Mouse (Mus musculus): ENCODE measurements around the gene Gpx4.

Gpx4 gene

GRCm38 (mm10) chr10:80047041-80047565, at the start of gene Gpx4:
Gpx4 (plus strand) TSS chr10:80047166.
- no peak for DNase-seq (ENCODE audit: low spot score)

DNA sequence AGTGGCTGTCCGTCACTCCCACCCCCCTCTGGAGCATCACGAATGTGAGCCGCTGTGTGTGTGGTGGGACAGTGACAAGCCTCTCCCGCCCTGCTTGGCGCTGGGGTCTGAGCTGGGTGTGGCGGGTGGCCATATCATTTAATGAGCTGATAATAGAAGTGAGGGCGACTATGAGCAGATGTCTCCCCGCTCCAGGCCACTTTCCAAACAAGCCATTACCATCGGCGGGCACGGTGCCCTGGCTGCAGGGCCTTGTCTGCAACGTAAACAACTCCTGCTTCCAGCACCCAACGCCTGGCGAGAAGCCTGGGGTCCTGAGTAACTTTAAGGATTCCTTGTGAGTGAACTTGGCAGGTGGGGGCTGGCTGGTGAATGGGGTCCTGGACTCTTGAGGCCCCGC, 49.1 kb upstream of the Gpx4 start:
- DNase-seq (ENCODE audit: low spot score): peak; percentile 50

DNA sequence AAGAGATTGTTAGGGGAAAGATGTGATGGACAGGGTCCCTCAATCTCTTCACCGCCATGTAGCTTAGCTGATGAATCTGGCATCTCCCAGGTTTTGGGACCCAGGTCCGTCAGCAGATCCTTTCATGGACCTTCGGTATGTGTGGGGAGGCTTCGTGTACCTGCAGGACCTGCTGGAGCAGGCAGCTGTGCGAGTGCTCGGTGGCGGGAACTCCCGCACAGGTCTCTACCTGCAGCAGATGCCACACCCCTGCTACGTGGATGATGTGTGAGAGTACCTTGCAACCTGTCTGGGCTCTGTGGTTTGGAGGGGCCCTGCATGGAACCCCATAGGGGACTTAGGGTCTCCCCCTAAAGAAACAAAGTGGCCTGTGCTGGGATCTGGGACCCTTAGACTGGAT, 45.0 kb upstream of the Gpx4 start:
- DNase-seq (ENCODE audit: low spot score): peak; percentile 62

DNA sequence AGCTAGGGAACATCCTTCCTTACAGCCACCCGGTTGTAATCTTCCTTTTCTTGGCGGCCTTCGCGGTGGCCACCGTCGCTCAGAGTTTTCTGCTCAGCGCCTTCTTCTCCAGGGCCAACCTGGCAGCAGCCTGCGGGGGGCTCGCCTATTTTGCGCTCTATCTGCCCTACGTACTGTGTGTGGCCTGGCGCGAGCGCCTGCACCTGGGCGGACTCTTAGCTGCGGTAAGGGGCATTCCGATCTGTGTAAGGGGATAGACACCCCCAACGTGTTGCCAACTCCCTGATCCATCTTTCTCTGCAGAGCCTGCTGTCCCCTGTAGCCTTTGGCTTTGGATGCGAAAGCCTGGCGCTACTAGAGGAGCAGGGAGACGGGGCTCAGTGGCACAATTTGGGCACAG, 44.1 kb upstream of the Gpx4 start:
- DNase-seq (ENCODE audit: low spot score): no peak

DNA sequence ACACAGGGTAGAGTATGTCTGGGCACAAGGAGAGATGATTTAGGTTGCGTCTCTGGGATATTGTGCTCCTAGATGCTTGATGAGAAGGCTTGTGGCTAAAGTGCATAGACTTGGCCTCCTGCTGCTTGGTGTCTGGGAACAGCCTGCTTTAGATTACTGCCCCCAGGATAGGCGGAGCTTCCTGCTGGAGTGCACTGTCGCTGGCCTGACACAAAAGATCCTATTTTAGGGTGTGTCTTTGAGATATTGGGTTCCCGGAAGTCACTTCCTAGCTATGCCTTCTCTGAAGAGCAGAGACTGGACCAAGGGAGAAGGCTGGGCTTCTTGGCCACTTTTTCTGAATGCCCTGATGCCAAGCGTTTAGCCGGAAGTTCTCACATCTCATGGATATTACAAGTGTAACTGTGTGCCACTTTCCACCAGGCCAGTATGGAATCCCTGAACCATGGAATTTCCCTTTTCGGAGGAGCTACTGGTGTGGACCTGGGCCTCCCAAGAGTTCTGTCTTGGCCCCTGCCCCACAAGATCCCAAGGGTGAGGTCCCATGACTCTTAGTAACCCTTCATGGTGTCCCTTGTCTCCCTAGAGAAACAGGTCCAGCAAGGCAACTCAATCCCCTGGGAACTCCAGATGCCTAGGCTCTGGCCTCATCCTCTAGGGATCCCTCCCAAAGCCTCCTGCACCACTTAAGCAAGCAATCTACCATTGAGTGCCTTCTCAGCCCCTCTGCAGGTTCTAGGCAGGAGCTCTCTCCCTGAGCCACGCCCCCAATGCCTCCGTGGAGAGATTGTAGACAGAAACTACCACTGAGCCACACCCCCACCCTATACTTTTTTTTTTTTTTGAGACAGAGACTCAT, 43.4 kb upstream of the Gpx4 start:
- no peak for DNase-seq (ENCODE audit: low spot score)

- DNase-seq (ENCODE audit: low spot score): no peak
These were observed 42.7 kb upstream of the Gpx4 start for GRCm38 (mm10) chr10:80004233-80004705.

DNA sequence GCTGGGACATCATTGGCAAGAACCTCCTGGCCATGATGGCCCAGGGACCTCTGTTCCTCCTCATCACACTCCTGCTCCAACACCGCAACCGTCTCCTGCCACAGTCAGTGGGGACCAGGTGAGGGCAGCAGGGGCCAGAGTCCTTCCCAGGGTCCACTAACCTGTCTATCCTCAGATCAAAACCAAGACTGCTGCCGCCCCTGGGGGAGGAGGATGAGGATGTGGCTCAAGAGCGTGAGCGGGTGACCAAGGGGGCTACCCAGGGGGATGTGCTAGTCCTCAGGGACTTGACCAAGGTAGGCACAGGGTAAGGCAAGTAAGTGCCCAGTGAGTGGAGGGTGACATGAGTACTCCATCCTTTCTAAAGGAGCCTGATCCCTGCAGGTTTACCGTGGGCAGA, 35.2 kb upstream of the Gpx4 start:
- DNase-seq (ENCODE audit: low spot score): no peak

DNA sequence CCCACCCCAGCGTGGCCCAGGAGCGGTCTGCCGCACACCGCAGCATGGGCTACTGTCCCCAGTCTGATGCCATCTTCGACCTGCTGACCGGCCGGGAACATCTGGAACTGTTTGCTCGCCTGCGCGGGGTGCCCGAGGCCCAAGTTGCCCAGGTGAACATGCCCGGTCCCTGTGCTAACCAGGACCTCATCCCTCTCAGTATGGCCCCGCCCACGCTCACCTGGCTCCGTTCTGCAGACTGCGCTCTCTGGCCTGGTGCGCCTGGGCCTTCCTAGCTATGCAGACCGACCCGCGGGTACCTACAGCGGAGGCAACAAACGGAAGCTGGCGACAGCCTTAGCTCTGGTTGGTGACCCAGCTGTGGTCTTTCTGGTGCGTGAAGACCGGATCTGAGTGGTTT, 33.4 kb upstream of the Gpx4 start:
- no peak for DNase-seq (ENCODE audit: low spot score)

DNA sequence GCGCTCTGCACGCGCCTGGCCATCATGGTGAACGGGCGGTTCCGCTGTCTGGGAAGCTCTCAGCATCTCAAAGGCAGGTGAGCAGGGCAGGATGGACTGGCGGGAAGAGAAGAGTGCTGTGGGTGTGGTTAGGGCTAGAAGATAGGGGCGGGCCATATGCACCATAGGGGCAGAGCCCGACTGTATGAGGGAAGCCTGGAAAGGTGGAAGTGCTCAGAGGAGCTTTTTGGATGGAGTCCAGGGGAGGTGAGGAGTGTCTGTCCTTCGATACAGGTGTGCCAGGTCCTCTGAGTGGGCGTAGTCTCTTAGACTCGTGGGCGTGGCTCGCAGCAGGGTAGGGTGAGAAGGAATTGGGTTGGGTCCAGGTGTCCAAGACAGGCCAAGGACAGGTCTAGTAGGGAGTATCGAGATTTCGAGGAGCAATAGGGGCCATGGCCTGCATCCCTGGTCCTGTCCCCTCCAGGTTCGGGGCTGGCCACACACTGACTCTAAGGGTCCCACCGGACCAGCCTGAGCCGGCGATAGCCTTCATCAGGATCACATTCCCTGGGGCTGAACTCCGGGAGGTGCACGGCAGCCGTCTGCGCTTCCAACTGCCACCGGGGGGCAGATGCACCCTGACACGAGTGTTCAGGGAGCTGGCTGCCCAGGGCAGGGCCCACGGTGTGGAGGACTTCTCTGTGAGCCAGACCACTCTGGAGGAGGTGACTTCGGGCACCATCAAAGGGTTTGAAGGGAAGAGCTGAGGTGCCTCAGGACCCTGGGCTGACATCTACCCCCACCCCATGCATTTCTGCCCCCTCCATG, 32.3 kb upstream of the Gpx4 start:
- DNase-seq (ENCODE audit: low spot score): no peak

DNA sequence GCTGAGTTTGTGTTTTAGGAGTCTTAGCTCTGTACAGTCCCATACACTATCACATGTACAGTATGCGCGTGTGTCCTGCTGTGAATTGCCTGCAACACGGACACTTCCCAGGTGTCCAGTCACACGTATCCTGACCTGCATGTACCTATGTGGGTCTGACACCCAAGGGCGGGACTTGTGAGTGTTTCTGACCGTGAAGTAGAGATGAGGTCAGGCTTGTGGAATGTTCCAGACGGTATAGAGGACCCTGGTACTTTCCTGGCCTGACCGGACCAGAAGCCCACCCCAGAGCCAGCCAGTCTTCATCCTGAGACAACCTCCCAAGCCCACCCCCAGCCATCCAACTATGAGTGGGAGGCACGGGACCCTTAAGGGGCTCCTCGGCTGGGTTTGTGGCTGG, 31.4 kb upstream of the Gpx4 start:
- DNase-seq (ENCODE audit: low spot score): no peak

GRCm38 (mm10) chr10:80016511-80016910, 30.5 kb upstream of the Gpx4 start, which contains the start of gene Arhgap45:
Arhgap45 (plus strand) TSS chr10:80016653.
- no peak for DNase-seq (ENCODE audit: low spot score)

GRCm38 (mm10) chr10:80016931-80017330, 30.0 kb upstream of the Gpx4 start:
- no peak for DNase-seq (ENCODE audit: low spot score)

GRCm38 (mm10) chr10:80017361-80017760, 29.6 kb upstream of the Gpx4 start:
- no peak for DNase-seq (ENCODE audit: low spot score)

DNA sequence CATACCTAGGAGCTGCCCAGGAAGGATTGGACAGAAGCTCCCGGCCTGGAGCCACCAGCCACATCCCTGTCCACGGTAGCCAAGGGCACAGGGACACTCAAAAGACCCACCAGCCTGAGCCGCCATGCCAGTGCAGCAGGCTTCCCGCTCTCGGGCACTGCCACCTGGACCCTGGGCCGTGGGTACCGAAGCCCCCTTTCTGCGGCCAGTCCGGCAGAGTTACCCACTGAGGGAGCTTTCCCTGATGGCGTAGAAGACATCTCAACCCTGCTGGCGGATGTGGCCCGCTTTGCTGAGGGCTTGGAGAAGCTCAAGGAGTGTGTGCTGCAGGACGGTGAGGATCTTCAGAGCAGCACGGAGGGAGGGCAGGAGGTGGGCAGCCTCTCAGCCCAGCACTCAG, 29.2 kb upstream of the Gpx4 start:
- DNase-seq (ENCODE audit: low spot score): no peak

GRCm38 (mm10) chr10:80018739-80019297, 28.1 kb upstream of the Gpx4 start:
- peak; percentile 41 for DNase-seq (ENCODE audit: low spot score)

GRCm38 (mm10) chr10:80019471-80020131, 27.4 kb upstream of the Gpx4 start:
- DNase-seq (ENCODE audit: low spot score): no peak

GRCm38 (mm10) chr10:80020191-80020590, 26.8 kb upstream of the Gpx4 start:
- no peak for DNase-seq (ENCODE audit: low spot score)

GRCm38 (mm10) chr10:80020603-80021319, 26.2 kb upstream of the Gpx4 start:
- DNase-seq (ENCODE audit: low spot score): no peak

- no peak for DNase-seq (ENCODE audit: low spot score)
These were observed 25.7 kb upstream of the Gpx4 start for GRCm38 (mm10) chr10:80021320-80021641.

DNA sequence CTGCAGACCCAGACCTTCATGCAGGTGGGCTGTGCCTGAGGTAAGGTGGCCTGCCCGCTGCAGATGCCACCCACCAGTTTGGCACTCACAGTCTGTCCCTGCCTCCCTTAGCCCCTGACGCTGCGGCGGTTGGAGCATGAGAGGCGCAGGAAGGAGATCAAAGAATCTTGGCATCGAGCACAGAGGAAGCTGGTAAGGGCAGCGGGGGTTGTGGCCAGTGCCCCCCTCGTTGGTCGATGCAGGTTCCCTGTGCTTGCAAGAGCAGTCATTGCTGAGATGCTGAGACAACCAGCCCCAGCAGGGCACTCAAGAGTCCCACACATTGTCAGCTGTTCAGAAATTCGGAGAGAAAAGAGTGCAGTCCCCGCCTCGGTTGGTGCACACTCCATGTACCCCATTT, 24.8 kb upstream of the Gpx4 start:
- DNase-seq (ENCODE audit: low spot score): no peak

GRCm38 (mm10) chr10:80022806-80023205, 24.2 kb upstream of the Gpx4 start:
- DNase-seq (ENCODE audit: low spot score): no peak

Measured in urinary bladder, postnatal 14 days (tissue).